Mouse (Mus musculus) limb, embryonic 13.5 days (tissue): ENCODE results near the gene Gm42906. TPM values are rescaled to one million over a fixed set of nuclear protein-coding genes. Genes with fewer than 3 reads are reported as not detected.

Experiments
- ATAC-seq: fragments of 200-750 bp; cut with Nextera tagmentation; 2 replicates; pipeline ENCODE4 v1.8.0; 2017; ENCODE audit warnings: low read depth, moderate number of reproducible peaks, moderate TSS enrichment; ENCODE audit not compliant: low FRiP score
- H3K27ac ChIP-seq: fragments of 300-500 bp; sonication (generic); 2 replicates; pipeline ENCODE4 v1.5.1; 2015; ENCODE audit warnings: inconsistent platforms, mild to moderate bottlenecking, moderate library complexity
- H3K27me3 ChIP-seq: fragments of 300-500 bp; sonication (generic); 2 replicates; pipeline ENCODE4 v1.6.1; 2015; ENCODE audit warnings: mild to moderate bottlenecking, inconsistent platforms
- H3K36me3 ChIP-seq: fragments of 300-500 bp; sonication (generic); 2 replicates; pipeline ENCODE4 v1.6.1; 2015; ENCODE audit warnings: inconsistent platforms, mild to moderate bottlenecking, moderate library complexity
- H3K4me1 ChIP-seq: fragments of 300-500 bp; sonication (generic); 2 replicates; pipeline ENCODE4 v1.6.1; 2015; ENCODE audit warnings: inconsistent platforms
- H3K4me2 ChIP-seq: fragments of 300-500 bp; sonication (generic); replicated peaks from 2 replicates; pipeline ENCODE4 v1.6.1; 2015; ENCODE audit warnings: inconsistent platforms, mild to moderate bottlenecking, moderate library complexity
- H3K4me3 ChIP-seq: fragments of 300-500 bp; sonication (generic); 2 replicates; pipeline ENCODE4 v1.5.1; 2015; ENCODE audit warnings: moderate library complexity, mild to moderate bottlenecking, inconsistent platforms
- H3K9ac ChIP-seq: fragments of 300-500 bp; sonication (generic); 2 replicates; pipeline ENCODE4 v1.6.1; 2015; ENCODE audit warnings: mild to moderate bottlenecking, inconsistent platforms
- H3K9me3 ChIP-seq: fragments of 300-500 bp; sonication (generic); 2 replicates; pipeline ENCODE4 v1.6.1; 2016; ENCODE audit warnings: inconsistent platforms
- WGBS: fragments of 180-500 bp; shearing (Covaris S2); methylation state at CpG from one replicate; pipeline ENCODE4 v1.1.7; 2015; 5-methylcytosine and 5-hydroxymethylcytosine counted together
- polyA plus RNA-seq: library from polyadenylated mRNA; unstranded; fragments of >200 nt; fragmentation: Nextera tagmentation; extraction: Ambion mirVana; gene quantifications from 2 replicates; pipeline ENCODE4 v1.2.1, GENCODE M21; 2015

Gm42906 gene
- polyA plus RNA-seq, 1 experiment from 2014 or later, result not detected

- Histone ChIP-seq H3K9ac (no peak overlapping the region), H3K27ac (no peak overlapping the region), H3K36me3 (peaks cover 52% of the 10 kb centered on the region), H3K27me3 (no peaks in the 10 kb centered on the region), H3K4me1 (peaks cover 14% of the 10 kb centered on the region), H3K4me2 (no peak overlapping the region), H3K9me3 (no peaks in the 10 kb centered on the region), H3K4me3 (no peak overlapping the region)
- no peak for ATAC-seq
- whole genome bisulfite sequencing, result 95% methylated on average over 5 of the region's 5 CpGs
These were observed 385.1 kb downstream of the Gm42906 start for GRCm38 (mm10) chr5:151042911-151043310.

GRCm38 (mm10) chr5:151037871-151038270, 390.1 kb downstream of the Gm42906 start:
- no peak overlapping the region for H3K27ac ChIP-seq
- no peak for ATAC-seq
- WGBS, result 83% methylated on average over 7 of the region's 7 CpGs
- no peak overlapping the region for H3K4me3 ChIP-seq
- peaks cover 3% of the 10 kb centered on the region; the same call in 1 of the 2 replicates for H3K4me1 ChIP-seq
- no peak overlapping the region for H3K4me2 ChIP-seq
- H3K9ac ChIP-seq, result no peak overlapping the region
- peaks cover 4% of the 10 kb centered on the region; the same call in 1 of the 2 replicates for H3K9me3 ChIP-seq
- H3K36me3 ChIP-seq, result peaks cover 46% of the 10 kb centered on the region
- H3K27me3 ChIP-seq, result no peaks in the 10 kb centered on the region

GRCm38 (mm10) chr5:151034715-151035512, 393.0 kb downstream of the Gm42906 start:
- 0 out of 2 replicates have a peak overlapping the region, but pooled peaks have one; percentile 6 for H3K27ac ChIP-seq
- ATAC-seq, result no peak
- peaks cover 4% of the 10 kb centered on the region; the same call in 1 of the 2 replicates for H3K9me3 ChIP-seq
- H3K4me1 ChIP-seq, result peaks cover 3% of the 10 kb centered on the region; the same call in 1 of the 2 replicates
- H3K36me3 ChIP-seq, result peaks cover 20% of the 10 kb centered on the region
- H3K27me3 ChIP-seq, result no peaks in the 10 kb centered on the region
- H3K9ac ChIP-seq, result no peak overlapping the region
- 55% methylated on average over 9 of the region's 9 CpGs for WGBS
- H3K4me3 ChIP-seq, result no peak overlapping the region
- no peak overlapping the region for H3K4me2 ChIP-seq

GRCm38 (mm10) chr5:151028906-151029305, 399.1 kb downstream of the Gm42906 start:
- H3K27ac ChIP-seq, result no peak overlapping the region
- no peak overlapping the region for H3K4me2 ChIP-seq
- H3K27me3 ChIP-seq, result no peaks in the 10 kb centered on the region
- no peak for ATAC-seq
- H3K4me1 ChIP-seq, result peaks cover 14% of the 10 kb centered on the region
- WGBS, result 78% methylated on average over 6 of the region's 6 CpGs
- peaks cover 4% of the 10 kb centered on the region; the same call in 1 of the 2 replicates for H3K9me3 ChIP-seq
- no peak overlapping the region for H3K9ac ChIP-seq
- no peaks in the 10 kb centered on the region for H3K36me3 ChIP-seq
- H3K4me3 ChIP-seq, result no peak overlapping the region

GRCm38 (mm10) chr5:151027171-151027570, 400.8 kb downstream of the Gm42906 start:
- Histone ChIP-seq H3K27me3 (no peaks in the 10 kb centered on the region), H3K36me3 (no peaks in the 10 kb centered on the region), H3K9ac (no peak overlapping the region), H3K4me2 (no peak overlapping the region), H3K4me1 (peaks cover 32% of the 10 kb centered on the region), H3K4me3 (no peak overlapping the region), H3K27ac (no peak overlapping the region), H3K9me3 (no peaks in the 10 kb centered on the region)
- no peak; the same call in 1 of the 2 replicates for ATAC-seq
- WGBS, result 19% methylated on average over 7 of the region's 7 CpGs

GRCm38 (mm10) chr5:151026069-151026468, 401.9 kb downstream of the Gm42906 start:
- Histone ChIP-seq H3K36me3 (no peaks in the 10 kb centered on the region), H3K9ac (no peak overlapping the region), H3K4me2 (no peak overlapping the region), H3K4me3 (no peak overlapping the region), H3K27me3 (no peaks in the 10 kb centered on the region), H3K4me1 (peaks cover 36% of the 10 kb centered on the region), H3K27ac (no peak overlapping the region), H3K9me3 (no peaks in the 10 kb centered on the region)
- no peak for ATAC-seq
- WGBS, result 90% methylated on average over 4 of the region's 4 CpGs

GRCm38 (mm10) chr5:151024483-151024882, 403.5 kb downstream of the Gm42906 start:
- Histone ChIP-seq H3K4me3 (no peak overlapping the region), H3K9me3 (no peaks in the 10 kb centered on the region), H3K27me3 (no peaks in the 10 kb centered on the region), H3K4me1 (peaks cover 50% of the 10 kb centered on the region), H3K9ac (no peak overlapping the region), H3K27ac (no peak overlapping the region), H3K4me2 (no peak overlapping the region), H3K36me3 (no peaks in the 10 kb centered on the region)
- no peak for ATAC-seq
- WGBS, result 71% methylated on average over 2 of the region's 2 CpGs

GRCm38 (mm10) chr5:151023461-151023860, 404.5 kb downstream of the Gm42906 start:
- H3K27me3 ChIP-seq, result no peaks in the 10 kb centered on the region
- H3K4me3 ChIP-seq, result no peak overlapping the region
- H3K27ac ChIP-seq, result no peak overlapping the region; the same call in 1 of the 2 replicates
- H3K36me3 ChIP-seq, result no peaks in the 10 kb centered on the region
- 10% methylated on average over 8 of the region's 8 CpGs for WGBS
- peak; percentile 55; the same call in 1 of the 2 replicates for ATAC-seq
- H3K4me1 ChIP-seq, result peaks cover 58% of the 10 kb centered on the region
- no peak overlapping the region for H3K9ac ChIP-seq
- H3K9me3 ChIP-seq, result no peaks in the 10 kb centered on the region
- peak overlapping the region; percentile 12 for H3K4me2 ChIP-seq

- 21% methylated on average over 1 of the region's 1 CpGs for whole genome bisulfite sequencing
- Histone ChIP-seq H3K27ac (no peak overlapping the region), H3K4me1 (peaks cover 57% of the 10 kb centered on the region), H3K4me2 (peak overlapping the region; percentile 12; the same call in 1 of the 2 replicates), H3K4me3 (no peak overlapping the region), H3K9ac (no peak overlapping the region), H3K27me3 (no peaks in the 10 kb centered on the region), H3K36me3 (no peaks in the 10 kb centered on the region), H3K9me3 (no peaks in the 10 kb centered on the region)
- no peak for ATAC-seq
These were observed 405.0 kb downstream of the Gm42906 start for GRCm38 (mm10) chr5:151022939-151023338.

GRCm38 (mm10) chr5:151022026-151022425, 405.9 kb downstream of the Gm42906 start:
- no peak overlapping the region for H3K27ac ChIP-seq
- 82% methylated on average over 7 of the region's 7 CpGs for WGBS
- no peaks in the 10 kb centered on the region for H3K9me3 ChIP-seq
- H3K4me1 ChIP-seq, result peaks cover 48% of the 10 kb centered on the region
- no peaks in the 10 kb centered on the region for H3K36me3 ChIP-seq
- ATAC-seq, result no peak
- H3K27me3 ChIP-seq, result no peaks in the 10 kb centered on the region
- H3K4me3 ChIP-seq, result no peak overlapping the region
- no peak overlapping the region for H3K4me2 ChIP-seq
- H3K9ac ChIP-seq, result no peak overlapping the region

- Histone ChIP-seq H3K9ac (no peak overlapping the region), H3K27ac (no peak overlapping the region), H3K4me1 (peaks cover 47% of the 10 kb centered on the region), H3K9me3 (no peaks in the 10 kb centered on the region), H3K27me3 (no peaks in the 10 kb centered on the region), H3K4me3 (no peak overlapping the region), H3K36me3 (no peaks in the 10 kb centered on the region), H3K4me2 (no peak overlapping the region)
- ATAC-seq, result no peak
- WGBS, result 73% methylated on average over 14 of the region's 14 CpGs
These were observed 407.1 kb downstream of the Gm42906 start for GRCm38 (mm10) chr5:151020831-151021230.

GRCm38 (mm10) chr5:151020031-151020820, 407.7 kb downstream of the Gm42906 start:
- Histone ChIP-seq H3K9me3 (peaks cover under 1% of the 10 kb centered on the region), H3K4me1 (peaks cover 47% of the 10 kb centered on the region), H3K36me3 (no peaks in the 10 kb centered on the region), H3K27ac (no peak overlapping the region), H3K27me3 (no peaks in the 10 kb centered on the region), H3K4me2 (no peak overlapping the region), H3K9ac (no peak overlapping the region), H3K4me3 (no peak overlapping the region)
- no peak for ATAC-seq
- WGBS, result 50% methylated on average over 13 of the region's 13 CpGs
